8 mouse cellular contexts compared by ENCODE assay signal in genomic region chr11:62456483-62457172, GRCm38 (mm10). TPM values are rescaled to one million over a fixed set of nuclear protein-coding genes. Genes with fewer than 3 reads are reported as not detected.
DNase-seq lines count a peak whose midpoint lies in the region; ATAC-seq and TF ChIP-seq lines count a peak whose summit lies in the region.

No protein-coding gene starts in this region.

- TF ChIP-seq EP300 in CH12.LX (IDR thresholded peaks at IDR 0.05; ENCODE audit: low read length), result no peak; the same call in 1 of the 2 replicates

- peak overlapping the region; percentile 82 for H3K27ac ChIP-seq in CH12.LX (ENCODE audit: insufficient read depth, low read depth)
- H3K27ac ChIP-seq in heart, embryonic 10.5 days, result peak overlapping the region; percentile 97
- peak overlapping the region; percentile 100 for H3K27ac ChIP-seq in kidney, postnatal 0 days
- H3K27ac ChIP-seq in neural tube, embryonic 14.5 days (ENCODE audit: low read depth, low read length), result peak overlapping the region; percentile 97

- peak; percentile 74 for ATAC-seq in kidney, postnatal 0 days (replicated peaks; ENCODE audit: low FRiP score, low read depth)
- ATAC-seq in neural tube, embryonic 14.5 days (ENCODE audit: low read depth), result peak; percentile 83

- no peak; the same call in 1 of the 2 replicates for TF ChIP-seq RAD21 in CH12.LX (IDR thresholded peaks at IDR 0.05; ENCODE audit: low read depth, low read length)

- H3K4me1 ChIP-seq in CH12.LX (ENCODE audit: control insufficient read depth in 1 of 2, insufficient read depth in 2 of 2), result peaks cover 0 to 34% of the 10 kb centered on the region in 2 experiments; a peak in 3 of 4 replicates
- H3K4me1 ChIP-seq in heart, embryonic 10.5 days, result peaks cover 13% of the 10 kb centered on the region; the same call in 1 of the 2 replicates
- no peaks in the 10 kb centered on the region for H3K4me1 ChIP-seq in kidney, postnatal 0 days (replicated peaks; ENCODE audit: insufficient read depth, low read length)
- H3K4me1 ChIP-seq in lung, adult 2 months (ENCODE audit: control insufficient read depth, insufficient read depth, low read length), result peaks cover 3% of the 10 kb centered on the region; the same call in 1 of the 2 replicates
- peaks cover 14% of the 10 kb centered on the region for H3K4me1 ChIP-seq in neural tube, embryonic 14.5 days (ENCODE audit: control insufficient read depth, insufficient read depth, low read length)

- in situ Hi-C loops in CH12.LX (cut with MboI; ENCODE audit: low pct_ligation_motif_present, low pct_unique_long_range_greater_than_20kb, low sequenced_read_pairs), result no loop called here

- H3K27me3 ChIP-seq in CH12.LX (replicated peaks), result no peaks in the 10 kb centered on the region
- no peaks in the 10 kb centered on the region for H3K27me3 ChIP-seq in heart, embryonic 10.5 days (ENCODE audit: insufficient read depth, poor library complexity, severe bottlenecking)
- no peaks in the 10 kb centered on the region for H3K27me3 ChIP-seq in kidney, postnatal 0 days (ENCODE audit: insufficient read depth, low read length)
- peaks cover 2% of the 10 kb centered on the region; the same call in 1 of the 2 replicates for H3K27me3 ChIP-seq in neural tube, embryonic 14.5 days (ENCODE audit: control insufficient read depth, insufficient read depth, low read length)

- TF ChIP-seq POLR2A in CH12.LX (IDR thresholded peaks at IDR 0.05; ENCODE audit: low read depth, low read length), result peak; percentile 65
- peak; percentile 65; the same call in 1 of the 2 replicates for TF ChIP-seq POLR2A in lung, adult 2 months (IDR thresholded peaks at IDR 0.05; ENCODE audit: borderline replicate concordance, extremely low read depth, low read depth, low read length)

- peak overlapping the region; percentile 82 to 98 (median 83) for H3K4me3 ChIP-seq in CH12.LX (replicated peaks in 1 of 3; ENCODE audit: low read depth in 2 of 3, low read length in 2 of 3, poor library complexity in 1 of 3)
- peak overlapping the region; percentile 95 for H3K4me3 ChIP-seq in heart, embryonic 10.5 days
- peak overlapping the region; percentile 98 for H3K4me3 ChIP-seq in kidney, postnatal 0 days (replicated peaks; ENCODE audit: low read depth, low read length)
- peak overlapping the region; percentile 95 for H3K4me3 ChIP-seq in lung, adult 2 months (replicated peaks; ENCODE audit: extremely low read depth, low read depth, low read length)
- peak overlapping the region; percentile 99 for H3K4me3 ChIP-seq in neural tube, embryonic 14.5 days (ENCODE audit: low read depth, low read length)

- under 1% methylated on average over 42 of the region's 42 CpGs for WGBS in heart, embryonic 10.5 days
- WGBS in kidney, postnatal 0 days, result under 1% methylated on average over 39 of the region's 42 CpGs
- under 1% methylated on average over 42 of the region's 42 CpGs for WGBS in lung, adult 2 months
- under 1% methylated on average over 37 of the region's 42 CpGs for WGBS in neural tube, embryonic 14.5 days

- no peak; a peak in 1 of 4 replicates for TF ChIP-seq CTCF in CH12.LX (conservative IDR thresholded peaks at IDR 0.05 in 1 of 2, IDR thresholded peaks at IDR 0.05 in 1 of 2; ENCODE audit: low read depth in 2 of 2, low read length in 2 of 2)
- peak; percentile 40; the same call in 1 of the 2 replicates for TF ChIP-seq CTCF in kidney, postnatal 0 days (IDR thresholded peaks at IDR 0.05; ENCODE audit: low read depth)
- peak; percentile 24; the same call in 1 of the 2 replicates for TF ChIP-seq CTCF in lung, adult 2 months (IDR thresholded peaks at IDR 0.05; ENCODE audit: insufficient read depth, low read length)

- peaks cover 0 to 17% of the 10 kb centered on the region in 2 experiments for H3K36me3 ChIP-seq in CH12.LX (replicated peaks in 1 of 2; ENCODE audit: control insufficient read depth in 1 of 2, insufficient read depth in 1 of 2, low read length in 1 of 2)
- peaks cover 4% of the 10 kb centered on the region for H3K36me3 ChIP-seq in heart, embryonic 10.5 days
- no peaks in the 10 kb centered on the region for H3K36me3 ChIP-seq in kidney, postnatal 0 days (ENCODE audit: insufficient read depth, low read length)
- no peaks in the 10 kb centered on the region for H3K36me3 ChIP-seq in neural tube, embryonic 14.5 days (ENCODE audit: control insufficient read depth, insufficient read depth, low read length)

- H3K9me3 ChIP-seq in CH12.LX (replicated peaks; ENCODE audit: low read length), result no peaks in the 10 kb centered on the region
- no peaks in the 10 kb centered on the region for H3K9me3 ChIP-seq in heart, embryonic 10.5 days
- H3K9me3 ChIP-seq in kidney, postnatal 0 days (replicated peaks; ENCODE audit: low read length), result no peaks in the 10 kb centered on the region
- no peaks in the 10 kb centered on the region for H3K9me3 ChIP-seq in neural tube, embryonic 14.5 days (ENCODE audit: control insufficient read depth, low read length)

- dilution Hi-C loops in CH12.LX (cut with MboI; ENCODE audit: extremely low pct_ligation_motif_present, extremely low pct_unique_long_range_greater_than_20kb, low sequenced_read_pairs), result no loop called here

- H3K79me2 ChIP-seq in CH12.LX (replicated peaks; ENCODE audit: control insufficient read depth, extremely low read depth, insufficient read depth, poor library complexity, severe bottlenecking), result peaks cover 54% of the 10 kb centered on the region

- peak overlapping the region; percentile 95; the same call in 1 of the 2 replicates for H3K4me2 ChIP-seq in CH12.LX (ENCODE audit: insufficient read depth, low read depth, poor library complexity, severe bottlenecking)
- H3K4me2 ChIP-seq in kidney, postnatal 0 days (ENCODE audit: low read length), result peak overlapping the region; percentile 93
- peak overlapping the region; percentile 90 for H3K4me2 ChIP-seq in neural tube, embryonic 14.5 days (ENCODE audit: low read depth, low read length)

- peak overlapping the region; percentile 96 for H3K9ac ChIP-seq in CH12.LX (ENCODE audit: insufficient read depth, low read depth)
- peak overlapping the region; percentile 99 for H3K9ac ChIP-seq in kidney, postnatal 0 days (ENCODE audit: low read depth, low read length)
- peak overlapping the region; percentile 96 for H3K9ac ChIP-seq in neural tube, embryonic 14.5 days (replicated peaks; ENCODE audit: low read depth, low read length)

- peak; percentile 74 for DNase-seq in CH12.LX (ENCODE audit: extremely low read depth)
- DNase-seq in adrenal gland, adult 18-20 months (ENCODE audit: low spot score in 2 of 2), result peak; percentile 56 to 59
- DNase-seq in embryo, embryonic 9.5 days (ENCODE audit: extremely low spot score), result peak; percentile 80
- DNase-seq in heart, embryonic 10.5 days (ENCODE audit: low spot score), result peak; percentile 88
- DNase-seq in kidney, postnatal 0 days (ENCODE audit: low spot score), result peak; percentile 77
- peak; percentile 75 for DNase-seq in lung, adult 2 months
- peak; percentile 76 for DNase-seq in thymus, postnatal 0 days (ENCODE audit: low spot score)

TF ChIP-seq in CH12.LX, 34 proteins besides CTCF, POLR2A, EP300 and RAD21 (continues in another document):
- peak; percentile 73; the same call in 1 of the 2 replicates for TF ChIP-seq TBP (conservative IDR thresholded peaks at IDR 0.05; ENCODE audit: low read depth, low read length)
- peak; percentile 29; the same call in 1 of the 2 replicates for TF ChIP-seq TCF12 (IDR thresholded peaks at IDR 0.05; ENCODE audit: low read depth, low read length)
- TF ChIP-seq RCOR1 (conservative IDR thresholded peaks at IDR 0.05; ENCODE audit: low read depth, low read length), result no peak
- peak; percentile 97 for TF ChIP-seq ZNF384 (IDR thresholded peaks at IDR 0.05; ENCODE audit: low read depth, low read length)
- no peak; the same call in 1 of the 2 replicates for TF ChIP-seq MXI1 (IDR thresholded peaks at IDR 0.05; ENCODE audit: low read depth, low read length)
- no peak for TF ChIP-seq SMC3 (IDR thresholded peaks at IDR 0.05; ENCODE audit: low read depth, low read length)
- 0 out of 2 replicates have a peak, but pooled peaks have one; percentile 12 for TF ChIP-seq IRF4 (IDR thresholded peaks at IDR 0.05; ENCODE audit: low read depth, low read length)
- TF ChIP-seq E2F4 (IDR thresholded peaks at IDR 0.05; ENCODE audit: insufficient replicate concordance, low read depth, low read length), result no peak
- TF ChIP-seq MYC (IDR thresholded peaks at IDR 0.05; ENCODE audit: low read depth, low read length), result no peak
- no peak for TF ChIP-seq CHD2 (IDR thresholded peaks at IDR 0.05; ENCODE audit: low read length)
- TF ChIP-seq MAX (IDR thresholded peaks at IDR 0.05; ENCODE audit: low read length), result peak; percentile 58
- no peak for TF ChIP-seq NRF1 (IDR thresholded peaks at IDR 0.05; ENCODE audit: low read depth, low read length)
- TF ChIP-seq NELFE (IDR thresholded peaks at IDR 0.05; ENCODE audit: low read depth, low read length), result no peak; the same call in 1 of the 2 replicates
- TF ChIP-seq MAZ (IDR thresholded peaks at IDR 0.05; ENCODE audit: low read depth, low read length), result peak; percentile 82; the same call in 1 of the 2 replicates
- no peak for TF ChIP-seq GABPA (IDR thresholded peaks at IDR 0.05; ENCODE audit: insufficient replicate concordance, low read depth, low read length)
- TF ChIP-seq SIN3A (IDR thresholded peaks at IDR 0.05; ENCODE audit: low read length), result peak; percentile 93

RNA-seq across cellular contexts. Expression of gene Pigl, which starts 1.6 kb away (rescaled TPM):
- total RNA-seq in CH12.LX (2012; rRNA removed), result 5.2 and 5.6 TPM in 2 replicates
- 3.0 and 4.4 TPM in 2 replicates for total RNA-seq in CH12.LX (2014; rRNA removed)
- polyA plus RNA-seq in CH12.LX (2012; ENCODE audit: insufficient read length, low read depth), result 7.6 and 9.1 TPM in 2 replicates
- 1 to 10 TPM; 7.5 to 9.0 TPM for total RNA-seq in adrenal gland, adult 18-20 months (2021)
- polyA plus RNA-seq in heart, embryonic 10.5 days (2016; fragmentation: Nextera tagmentation; extraction: Ambion mirVana), result 14.1 and 15.4 TPM in 2 replicates
- 8.3 and 8.9 TPM in 2 replicates for polyA plus RNA-seq in kidney, postnatal 0 days (2015; fragmentation: Nextera tagmentation; extraction: Ambion mirVana)
- polyA plus RNA-seq in lung, adult 2 months (2012; rRNA removed), result 4.5 and 5.3 TPM in 2 replicates
- 10.1 and 10.4 TPM in 2 replicates for polyA plus RNA-seq in neural tube, embryonic 14.5 days (2014; fragmentation: Nextera tagmentation; extraction: Ambion mirVana)
- polyA plus RNA-seq in thymus, postnatal 0 days (2015; fragmentation: Nextera tagmentation; extraction: Ambion mirVana), result 6.8 and 7.6 TPM in 2 replicates

RNA-seq across cellular contexts. Expression of gene Ncor1, which starts 1.7 kb away (rescaled TPM):
- 83.8 and 93.7 TPM in 2 replicates for total RNA-seq in CH12.LX (2012; rRNA removed)
- 69.3 and 76.3 TPM in 2 replicates for total RNA-seq in CH12.LX (2014; rRNA removed)
- 171 and 232 TPM in 2 replicates for polyA plus RNA-seq in CH12.LX (2012; ENCODE audit: insufficient read length, low read depth)
- 100 to 1,000 TPM; 185 to 200 TPM for total RNA-seq in adrenal gland, adult 18-20 months (2021)
- 114 and 134 TPM in 2 replicates for polyA plus RNA-seq in heart, embryonic 10.5 days (2016; fragmentation: Nextera tagmentation; extraction: Ambion mirVana)
- polyA plus RNA-seq in kidney, postnatal 0 days (2015; fragmentation: Nextera tagmentation; extraction: Ambion mirVana), result 123 and 130 TPM in 2 replicates
- polyA plus RNA-seq in lung, adult 2 months (2012; rRNA removed), result 80.7 and 92.5 TPM in 2 replicates
- 203 and 219 TPM in 2 replicates for polyA plus RNA-seq in neural tube, embryonic 14.5 days (2014; fragmentation: Nextera tagmentation; extraction: Ambion mirVana)
- polyA plus RNA-seq in thymus, postnatal 0 days (2015; fragmentation: Nextera tagmentation; extraction: Ambion mirVana), result 181 and 220 TPM in 2 replicates

Comparison
In these comparisons a context has a peak if more than half of its experiments do, and no peak if none do; other contexts are left out.
1. Peak in every context shown above with its lines: DNase-seq, ATAC-seq, H3K4me3 ChIP-seq and H3K27ac ChIP-seq.
2. CTCF ChIP-seq: peak in kidney, postnatal 0 days (single experiment) and lung, adult 2 months (single experiment); none in CH12.LX (0 of 2).